Mouse (Mus musculus) layer of hippocampus, postnatal 10 days (tissue): ENCODE measurements around the gene Utf1. TPM values are rescaled to one million over a fixed set of nuclear protein-coding genes. Genes with fewer than 3 reads are reported as not detected.

ENCODE experiments used
- DNase-seq, 2 experiments: peaks; one replicate each; pipeline ENCODE4 v3.0.0; 2021; ENCODE audit warnings: low spot score in 2 of 2
- microRNA-seq, 2 experiments: library from miRNA; unstranded; fragments of <30 nt; microRNA quantifications; one replicate each; pipeline ENCODE4 v1.2.0; 2021
- total RNA-seq, 2 experiments: library from RNA; stranded (reverse); gene quantifications; 2 replicates each; pipeline ENCODE4 v1.2.3; 2021

Utf1 gene
- total RNA-seq, 2 experiments from 2014 or later, result not detected

DNA sequence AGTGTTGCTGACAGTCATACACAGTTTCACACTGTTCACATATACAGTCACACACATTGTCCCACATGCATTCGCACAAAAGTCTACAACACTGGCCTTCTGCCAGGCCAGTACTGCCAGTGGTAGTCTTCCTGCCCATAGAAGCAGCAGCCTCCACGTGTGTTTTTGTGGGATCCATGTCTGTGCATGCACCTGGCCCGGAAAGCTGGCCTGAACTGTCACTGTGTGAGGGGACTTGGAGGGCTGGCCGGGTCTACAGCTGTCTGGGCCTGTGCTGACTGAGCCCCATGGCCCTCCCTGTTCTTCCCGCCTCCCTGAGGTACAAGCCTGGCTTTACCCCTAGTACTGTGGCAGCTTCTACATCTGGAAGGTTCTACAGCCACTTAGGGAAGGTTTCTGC lies 27.4 kb downstream of the Utf1 start:
- no peak for DNase-seq

DNA sequence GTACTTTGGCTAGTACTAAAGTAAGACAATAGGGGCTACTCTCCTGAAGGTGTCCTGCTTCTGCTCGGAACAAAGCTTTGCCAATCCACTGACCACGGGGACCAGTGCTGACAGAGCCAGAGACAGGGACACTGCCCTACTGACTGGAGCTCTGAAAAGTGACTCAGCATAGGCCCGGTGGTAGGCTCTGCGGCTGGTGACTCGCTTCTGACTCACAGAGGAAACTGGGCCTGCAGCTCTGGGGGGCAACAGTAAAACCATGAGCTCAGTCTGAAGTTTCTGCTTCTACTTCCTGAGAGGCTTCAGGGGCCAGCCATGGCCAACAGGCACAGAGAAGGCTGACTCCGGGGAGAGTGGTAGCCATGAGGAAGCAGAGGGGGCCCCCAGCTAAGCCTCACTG lies 27.8 kb downstream of the Utf1 start:
- DNase-seq, result no peak

DNA sequence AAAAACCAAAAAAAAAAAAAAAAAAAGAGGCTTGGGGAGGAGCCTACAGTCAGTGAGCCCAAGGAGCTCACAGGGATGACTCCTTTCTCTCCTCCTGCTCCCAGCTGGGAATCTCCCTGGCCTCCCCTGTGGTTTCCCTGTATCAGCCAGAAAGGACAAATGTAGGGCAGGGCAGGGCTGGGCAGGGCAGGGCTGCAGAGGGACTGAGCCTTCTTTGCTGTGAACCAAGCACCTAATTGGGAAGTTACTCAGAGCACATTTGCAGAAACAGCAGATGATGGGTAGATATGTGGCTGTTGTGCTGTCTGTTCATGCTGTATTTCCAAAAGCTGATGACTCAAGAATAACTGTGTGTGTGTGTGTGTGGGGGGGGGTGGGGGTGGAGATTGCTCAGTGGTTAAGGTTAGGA lies 29.3 kb downstream of the Utf1 start:
- DNase-seq, result no peak

DNA sequence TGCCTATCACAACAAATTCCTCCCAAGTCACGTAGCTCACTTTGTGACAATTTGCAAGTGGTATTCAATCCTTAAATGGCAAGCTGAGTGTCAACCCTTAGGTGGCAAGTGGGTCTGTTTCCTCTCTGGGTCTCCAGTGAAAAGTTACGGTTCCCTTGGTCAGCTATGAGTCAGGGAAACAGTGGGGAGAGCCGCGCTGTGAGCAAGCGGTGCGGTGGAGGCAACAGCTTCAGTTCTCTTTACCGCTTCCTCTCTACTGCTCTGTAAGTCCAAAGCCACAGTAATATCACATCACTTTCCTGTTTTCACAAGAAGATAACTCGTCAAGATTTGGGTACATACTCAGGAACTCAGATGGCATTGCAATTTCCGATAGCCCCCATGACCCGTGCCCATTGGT lies 30.7 kb downstream of the Utf1 start:
- no peak for DNase-seq

DNA sequence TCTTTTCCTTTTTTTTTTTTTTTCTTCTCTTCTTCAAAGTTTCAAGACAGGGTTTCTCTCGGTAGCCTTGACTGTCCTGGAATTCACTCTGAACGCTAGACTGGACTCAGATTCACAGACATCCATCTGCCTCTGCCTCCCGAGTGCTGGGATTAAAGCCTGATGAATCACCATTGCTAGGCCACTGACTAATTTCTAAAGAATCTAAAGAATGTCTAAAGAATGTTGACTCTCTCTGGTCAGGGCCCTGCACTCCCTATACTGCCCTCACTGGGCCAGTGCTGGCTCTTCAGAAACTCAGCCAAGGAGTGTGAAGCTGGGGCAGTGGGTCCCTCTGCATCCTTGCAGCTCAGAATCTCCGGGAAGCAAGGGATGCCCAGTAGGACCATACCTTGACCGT lies 31.9 kb downstream of the Utf1 start:
- DNase-seq, result no peak

DNA sequence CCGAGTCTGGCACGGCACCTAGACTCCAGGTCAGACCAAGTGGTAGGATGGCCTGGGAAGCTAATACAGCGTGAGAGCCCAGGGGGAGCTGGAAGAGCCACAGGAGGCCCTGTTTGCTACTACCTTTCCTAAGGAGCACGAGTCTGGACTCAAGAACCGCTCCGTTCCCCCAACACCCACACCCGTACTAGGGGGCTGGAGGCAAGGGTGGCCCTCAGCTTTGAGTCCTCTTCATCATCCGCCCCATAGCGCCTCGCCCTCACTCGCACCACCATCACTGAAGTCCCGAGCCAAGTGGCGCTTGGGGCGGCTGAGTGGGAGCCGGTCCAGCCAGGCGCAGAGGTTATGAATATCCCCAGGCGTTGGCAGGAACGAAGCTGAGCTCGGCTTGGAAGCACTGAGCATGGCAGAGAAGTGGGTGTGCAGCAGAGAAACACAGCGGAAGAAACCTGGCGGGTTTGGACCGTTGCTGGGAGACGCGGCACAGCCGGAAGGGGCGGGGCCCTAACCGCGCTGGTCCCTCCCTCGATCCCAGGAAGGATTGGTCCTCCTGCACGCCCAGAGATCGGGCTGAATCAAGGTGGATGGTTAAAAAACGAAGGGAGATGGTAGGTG lies 34.8 kb downstream of the Utf1 start, which contains the start of gene 6430531B16Rik:
Gene 6430531B16Rik (minus strand): TSS at position 478 of the 615 bp plus-strand sequence.
- DNase-seq, result peak; percentile 84 to 89

DNA sequence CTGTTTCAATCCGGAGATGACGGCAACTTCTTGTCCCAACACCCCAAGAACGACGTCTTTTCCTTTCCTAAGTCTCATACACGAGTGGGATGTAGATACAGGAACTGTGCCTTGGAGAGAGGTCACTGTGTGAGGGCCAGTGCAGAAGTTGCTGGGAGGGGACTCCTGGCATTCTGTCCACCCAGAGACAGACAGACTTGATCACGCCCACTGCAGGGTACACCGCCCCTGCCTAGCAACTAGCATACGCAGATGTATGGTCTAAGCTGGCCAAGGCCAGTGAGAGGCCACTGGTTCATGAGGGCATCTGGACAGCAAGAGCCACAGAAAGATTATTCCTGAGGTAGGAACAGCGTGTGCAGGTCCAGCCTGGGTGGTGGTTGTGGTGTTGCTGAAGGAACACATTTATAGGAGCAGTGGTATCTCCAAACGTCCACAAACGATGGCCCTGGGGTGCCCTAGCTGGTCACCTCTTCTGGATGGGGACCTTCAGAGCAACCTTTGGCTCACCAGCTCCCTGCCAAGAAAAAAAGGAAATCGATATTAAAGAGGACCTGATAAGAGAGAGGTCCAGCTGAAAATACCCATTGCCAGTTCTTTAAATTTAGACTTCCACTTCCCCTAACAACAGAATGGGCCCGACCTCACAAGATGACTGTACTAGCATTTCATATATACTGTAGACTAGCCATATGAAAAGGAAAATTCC lies 35.6 kb downstream of the Utf1 start:
- DNase-seq, result peak in 1 of 2 experiments; percentile 34

DNA sequence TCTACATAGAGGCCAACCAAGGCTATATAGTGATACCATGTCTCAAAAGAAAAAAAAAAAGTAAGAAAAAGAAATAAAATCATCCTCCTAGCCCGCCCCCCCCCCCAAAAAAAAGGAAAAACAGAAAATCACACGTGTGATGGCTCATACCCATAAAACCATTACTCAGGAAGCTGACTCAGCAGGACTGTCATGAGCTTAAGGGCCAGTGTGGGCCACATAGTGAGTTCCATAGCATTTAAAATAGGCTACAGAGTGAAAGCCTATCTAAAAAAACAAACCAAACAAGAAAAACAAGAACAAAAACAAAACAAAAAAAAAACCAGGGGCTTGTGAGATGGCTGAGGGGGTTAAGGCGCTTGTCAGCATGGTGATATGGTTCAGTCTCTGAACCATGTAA lies 37.2 kb downstream of the Utf1 start:
- DNase-seq, result no peak

DNA sequence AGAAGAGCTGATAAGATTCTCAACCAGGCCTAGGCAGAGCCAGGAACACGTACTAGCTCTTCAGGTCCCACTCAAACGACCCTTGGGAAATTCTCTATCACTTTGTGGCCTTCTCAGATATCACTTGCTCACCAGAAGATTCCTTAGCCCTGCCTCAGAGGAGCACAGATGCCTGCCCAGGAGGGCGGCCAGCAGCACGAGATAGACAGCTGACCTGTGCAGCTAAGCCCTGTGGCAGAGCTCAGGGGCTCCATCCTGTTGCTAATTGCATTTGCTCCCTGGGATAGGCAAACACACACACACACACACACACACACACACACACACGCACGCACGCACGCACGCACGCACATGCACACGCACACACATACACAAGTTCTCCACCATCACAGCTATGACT lies 38.5 kb downstream of the Utf1 start:
- no peak for DNase-seq

DNA sequence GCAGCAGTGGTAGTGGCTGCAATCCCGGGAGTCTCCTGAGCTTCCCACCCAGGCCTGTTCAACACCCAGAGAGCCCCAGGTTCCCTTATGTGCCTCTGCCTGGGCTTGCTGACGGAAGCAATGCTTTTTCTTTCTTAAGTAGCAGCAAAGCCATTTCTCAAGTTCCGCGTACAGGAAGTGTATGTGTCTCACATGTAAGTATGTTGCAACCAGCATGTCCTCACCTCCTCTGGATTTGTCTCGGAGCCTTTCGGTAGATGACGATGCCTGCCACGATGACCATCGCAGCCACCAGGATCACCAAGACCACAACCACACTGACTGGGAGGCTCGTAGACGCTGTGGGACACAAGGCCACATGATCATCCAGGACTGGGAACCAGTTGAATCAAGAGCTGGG lies 40.9 kb downstream of the Utf1 start:
- no peak for DNase-seq

DNA sequence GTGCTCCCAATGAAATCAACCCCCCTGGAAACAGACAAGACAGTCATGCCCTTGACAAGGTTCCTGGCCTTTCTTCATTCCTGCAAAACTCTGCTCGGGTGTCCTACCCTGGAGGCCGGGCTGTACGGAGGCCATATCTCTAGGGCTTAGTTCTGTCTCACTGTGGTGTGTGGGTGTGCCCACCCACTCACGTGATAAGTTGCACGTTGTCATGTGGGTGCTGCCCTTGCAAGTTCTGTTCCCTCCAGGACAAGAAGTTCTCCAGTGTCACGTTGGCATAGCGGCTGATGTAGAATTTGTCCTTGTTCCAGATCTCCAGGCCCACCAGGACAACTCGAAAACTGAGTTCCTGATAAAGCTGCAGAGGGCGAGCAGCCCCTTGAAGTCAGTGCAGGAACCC lies 44.7 kb downstream of the Utf1 start:
- DNase-seq, result no peak

DNA sequence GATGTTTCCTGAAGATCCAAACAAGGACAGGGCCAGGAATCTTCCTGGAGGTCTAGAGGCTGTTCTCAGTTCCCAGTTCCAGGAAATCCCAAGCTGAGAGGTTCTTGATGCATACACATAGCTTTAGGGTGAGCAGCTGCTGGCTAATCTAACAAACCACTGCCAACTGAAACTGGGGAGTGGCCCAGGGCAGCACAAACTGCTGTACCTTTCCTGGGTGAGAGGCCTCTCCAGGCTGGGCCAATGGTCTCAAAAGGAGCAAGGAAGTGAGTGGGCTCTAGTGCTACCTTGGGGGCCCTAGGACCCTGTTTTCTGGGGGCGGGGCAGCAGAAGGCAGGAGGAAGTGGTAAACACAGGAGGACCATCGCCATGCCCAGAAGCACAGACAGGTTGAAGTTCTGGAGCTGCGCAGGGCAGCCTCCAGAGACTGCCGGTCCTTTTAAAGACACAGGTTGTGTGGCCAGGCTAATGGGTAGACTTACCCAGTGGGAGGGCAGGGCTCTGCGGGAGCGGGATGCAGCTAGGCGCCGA lies 47.3 kb downstream of the Utf1 start:
- DNase-seq, result no peak

DNA sequence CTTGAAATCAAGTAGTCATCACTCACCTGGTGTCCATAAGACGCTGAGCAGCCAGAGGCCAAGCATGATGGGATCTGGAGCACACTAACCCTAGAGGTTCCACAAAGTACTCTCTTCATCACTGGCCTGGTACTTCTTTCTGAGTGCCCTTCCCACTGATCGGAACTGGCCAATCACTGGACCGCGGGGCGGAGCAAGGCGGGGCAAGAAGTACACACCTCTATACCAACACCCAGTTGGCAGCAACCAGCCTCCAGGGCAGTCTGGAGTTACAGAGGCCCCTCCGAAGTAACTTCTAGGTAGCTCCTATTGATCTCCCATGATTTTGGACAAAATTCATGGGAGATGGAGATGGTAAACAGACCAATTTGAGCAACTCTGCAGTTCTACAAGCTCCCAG lies 48.8 kb downstream of the Utf1 start, which contains the start of gene Adam8:
Gene Adam8 (minus strand): TSS at position 157 of the 400 bp plus-strand sequence.
- DNase-seq, result no peak

DNA sequence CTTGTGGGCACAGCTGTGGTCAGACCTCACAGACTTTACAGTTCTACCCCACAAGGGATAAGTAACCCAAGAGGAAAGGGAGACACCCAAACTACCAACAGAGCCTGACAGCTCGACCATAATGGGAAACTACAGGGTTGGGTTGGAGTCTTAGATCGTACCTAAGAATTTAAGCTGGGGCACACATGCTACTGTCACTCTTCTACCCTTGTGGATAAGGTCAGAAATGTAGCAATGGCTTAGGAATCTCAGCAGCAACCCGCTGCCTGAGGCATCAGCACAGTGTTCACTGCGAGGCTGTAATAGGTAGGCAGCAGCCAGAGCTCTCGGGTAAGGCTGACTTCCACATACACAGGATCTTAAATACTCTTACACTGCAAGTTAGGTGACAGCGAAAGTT lies 49.9 kb downstream of the Utf1 start:
- DNase-seq, result no peak

DNA sequence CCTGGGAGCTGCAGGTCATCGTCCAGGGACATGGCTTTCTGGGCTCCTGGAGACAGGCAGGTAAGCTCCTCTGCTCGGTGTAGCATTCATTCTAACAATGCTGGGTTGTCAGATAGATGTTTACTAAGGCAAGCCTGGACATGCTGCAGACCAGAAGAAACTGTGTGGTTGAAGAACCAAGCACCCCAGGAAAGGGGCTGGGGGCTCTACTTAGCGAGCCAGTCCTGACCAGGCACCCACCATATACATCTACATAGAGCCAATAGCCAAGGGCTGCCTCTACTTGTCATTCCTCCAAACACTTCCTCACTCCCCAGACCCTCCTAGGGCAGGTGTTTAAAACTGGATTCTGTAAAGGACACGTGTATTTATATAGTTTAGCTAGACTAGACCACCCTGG lies 50.6 kb downstream of the Utf1 start:
- no peak for DNase-seq

DNA sequence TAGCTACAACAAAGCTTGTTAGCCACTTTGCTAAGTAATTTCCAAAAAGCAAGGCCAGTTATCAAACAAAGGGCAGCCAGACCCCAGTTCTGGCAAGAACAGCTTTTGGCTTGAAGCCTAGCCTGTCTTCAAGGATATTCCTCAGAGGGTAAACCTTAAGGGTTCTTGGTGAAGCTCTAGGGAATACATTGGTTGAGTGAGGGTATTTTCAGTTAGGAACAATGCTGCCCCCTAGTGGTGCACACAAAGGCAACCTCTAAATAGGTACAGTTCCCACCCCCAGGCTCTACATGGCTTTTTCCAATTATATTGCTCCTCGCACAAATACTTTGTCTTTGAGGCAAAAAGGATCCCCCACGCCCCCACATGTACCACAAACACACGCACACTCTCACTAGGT lies 51.1 kb downstream of the Utf1 start:
- DNase-seq, result peak; percentile 75 to 82

Small RNA genes lying within 50 kb of the gene (microRNA-seq; reads per million reads assigned to microRNA genes)
- gene Mir202 (0.67 to 1.6 reads per million in 2 experiments), gene Mir7062 (1.3 to 2.0 reads per million in 2 experiments), gene mmu-mir-7686 (0 to 0.39 reads per million in 2 experiments)

Other genes with a start within 250 kb of the Utf1 start
- 10 to 100 TPM; 47.8 to 49.8 TPM for gene Adgra1, start 109.6 kb upstream of the Utf1 start, total RNA-seq
- gene Kndc1, start 49.1 kb upstream of the Utf1 start, total RNA-seq, result 10 to 100 TPM; 49.1 to 56.1 TPM
- 1 to 10 TPM in 1 of 2 experiments, under 1 TPM in 1; 0.87 to 1.0 TPM for gene 6430531B16Rik, start 35.0 kb downstream of the Utf1 start, total RNA-seq
- 1 to 10 TPM; 1.3 to 2.4 TPM for gene Adam8, start 48.8 kb downstream of the Utf1 start, total RNA-seq
- 10 to 100 TPM; 22.3 to 24.9 TPM for gene Zfp511, start 92.6 kb downstream of the Utf1 start, total RNA-seq
- 10 to 100 TPM; 40.8 TPM for gene Tubgcp2, start 92.9 kb downstream of the Utf1 start, total RNA-seq
- gene Msx3, start 105.3 kb downstream of the Utf1 start, total RNA-seq, result under 1 TPM; 0.16 to 0.20 TPM
- gene Caly, start 138.8 kb downstream of the Utf1 start, total RNA-seq, result 100 to 1,000 TPM; 247 to 252 TPM
- gene Prap1, start 149.6 kb downstream of the Utf1 start, total RNA-seq, result not detected
- 10 to 100 TPM; 26.8 to 27.1 TPM for gene Fuom, start 158.7 kb downstream of the Utf1 start, total RNA-seq
- gene Paox, start 172.0 kb downstream of the Utf1 start, total RNA-seq, result 1 to 10 TPM; 6.2 to 7.1 TPM
- gene Echs1, start 172.7 kb downstream of the Utf1 start, total RNA-seq, result 10 to 100 TPM; 63.4 to 67.1 TPM
- 10 to 100 TPM; 27.0 to 30.2 TPM for gene Mtg1, start 193.8 kb downstream of the Utf1 start, total RNA-seq
- 100 to 1,000 TPM; 145 to 155 TPM for gene Sprn, start 211.1 kb downstream of the Utf1 start, total RNA-seq
- not detected for gene Olfr522, start 221.0 kb downstream of the Utf1 start, total RNA-seq
- gene Olfr523, start 229.4 kb downstream of the Utf1 start, total RNA-seq, result not detected